Mouse (Mus musculus) lung, embryonic 16.5 days (tissue): ENCODE results near the gene Baiap2l1. TPM values are rescaled to one million over a fixed set of nuclear protein-coding genes. Genes with fewer than 3 reads are reported as not detected.

Experiments
- ATAC-seq: fragments of 200-750 bp; cut with Nextera tagmentation; 2 replicates; pipeline ENCODE4 v1.8.0; 2017; ENCODE audit warnings: low read depth, mild to moderate bottlenecking, moderate library complexity
- H3K27ac ChIP-seq: fragments of 300-500 bp; sonication (generic); 2 replicates; pipeline ENCODE4 v1.5.1; 2014; ENCODE audit warnings: mild to moderate bottlenecking, control low read depth, low read length
- H3K27me3 ChIP-seq: fragments of 300-500 bp; sonication (generic); 2 replicates; pipeline ENCODE4 v1.6.1; 2014; ENCODE audit warnings: low read depth, low read length, mixed read lengths; ENCODE audit not compliant: control insufficient read depth, insufficient read depth
- H3K36me3 ChIP-seq: fragments of 300-500 bp; sonication (generic); 2 replicates; pipeline ENCODE4 v1.6.1; 2014; ENCODE audit warnings: low read length; ENCODE audit not compliant: control insufficient read depth, insufficient read depth
- H3K4me1 ChIP-seq: fragments of 300-500 bp; sonication (generic); replicated peaks from 2 replicates; pipeline ENCODE4 v1.6.1; 2014; ENCODE audit warnings: low read length, mixed read lengths; ENCODE audit not compliant: control insufficient read depth, insufficient read depth
- H3K4me2 ChIP-seq: fragments of 300-500 bp; sonication (generic); 2 replicates; pipeline ENCODE4 v1.6.1; 2014; ENCODE audit warnings: low read depth, low read length, control low read depth
- H3K4me3 ChIP-seq: fragments of 300-500 bp; sonication (generic); 2 replicates; pipeline ENCODE4 v1.5.1; 2014; ENCODE audit warnings: mild to moderate bottlenecking, low read length, control low read depth
- H3K9ac ChIP-seq: fragments of 300-500 bp; sonication (generic); 2 replicates; pipeline ENCODE4 v1.6.1; 2014; ENCODE audit warnings: low read length, control low read depth
- H3K9me3 ChIP-seq: fragments of 300-500 bp; sonication (generic); 2 replicates; pipeline ENCODE4 v1.6.1; 2016; ENCODE audit warnings: low read length; ENCODE audit not compliant: control insufficient read depth
- WGBS: fragments of 180-500 bp; shearing (Covaris S2); extraction: QIAGEN DNeasy Blood & Tissue Kit; methylation state at CpG from one replicate; pipeline ENCODE4 v1.1.7; 2014; 5-methylcytosine and 5-hydroxymethylcytosine counted together
- polyA plus RNA-seq: library from polyadenylated mRNA; unstranded; fragments of >200 nt; fragmentation: Nextera tagmentation; extraction: Ambion mirVana; gene quantifications from 2 replicates; pipeline ENCODE4 v1.2.1, GENCODE M21; 2015

Baiap2l1 gene
- polyA plus RNA-seq, 1 experiment from 2014 or later, result 12.2 TPM

GRCm38 (mm10) chr5:144308929-144309328, 49.0 kb downstream of the Baiap2l1 start:
- no peaks in the 10 kb centered on the region for H3K27me3 ChIP-seq
- no peak for ATAC-seq
- H3K9ac ChIP-seq, result no peak overlapping the region
- no peak overlapping the region for H3K4me3 ChIP-seq
- 74% methylated on average over 4 of the region's 4 CpGs for WGBS
- no peaks in the 10 kb centered on the region for H3K9me3 ChIP-seq
- H3K4me2 ChIP-seq, result no peak overlapping the region
- no peak overlapping the region for H3K27ac ChIP-seq
- no peaks in the 10 kb centered on the region for H3K36me3 ChIP-seq
- H3K4me1 ChIP-seq, result peaks cover 8% of the 10 kb centered on the region

DNA sequence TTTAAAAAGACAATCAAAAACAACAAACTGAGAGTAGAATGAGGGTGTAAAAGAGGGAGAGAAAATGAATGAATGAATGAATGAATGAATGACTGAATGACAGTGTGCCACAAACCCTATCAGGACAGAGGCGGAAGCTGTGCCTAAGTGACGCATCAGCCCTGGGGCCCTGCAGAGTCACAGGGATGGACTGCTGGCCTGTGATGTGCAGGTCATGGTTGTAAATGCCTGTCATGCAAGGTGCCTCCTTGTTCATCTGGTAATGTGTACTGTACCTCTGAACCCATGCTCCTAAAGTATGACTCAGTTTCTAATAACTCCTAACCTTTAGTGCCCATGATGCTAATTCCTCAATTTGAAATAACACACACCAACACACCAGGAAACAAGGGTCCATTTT, 54.8 kb downstream of the Baiap2l1 start:
- no peak for ATAC-seq
- Histone ChIP-seq H3K9ac (no peak overlapping the region), H3K36me3 (no peaks in the 10 kb centered on the region), H3K9me3 (no peaks in the 10 kb centered on the region), H3K4me2 (no peak overlapping the region), H3K27ac (no peak overlapping the region), H3K27me3 (no peaks in the 10 kb centered on the region), H3K4me3 (no peak overlapping the region), H3K4me1 (no peaks in the 10 kb centered on the region)
- WGBS, result 87% methylated on average over 2 of the region's 2 CpGs

- H3K36me3 ChIP-seq, result no peaks in the 10 kb centered on the region
- no peak overlapping the region for H3K4me2 ChIP-seq
- ATAC-seq, result no peak
- no peaks in the 10 kb centered on the region for H3K27me3 ChIP-seq
- H3K27ac ChIP-seq, result no peak overlapping the region
- no peaks in the 10 kb centered on the region for H3K9me3 ChIP-seq
- no peak overlapping the region for H3K9ac ChIP-seq
- 68% methylated on average over 7 of the region's 7 CpGs for WGBS
- no peak overlapping the region for H3K4me3 ChIP-seq
- no peaks in the 10 kb centered on the region for H3K4me1 ChIP-seq
These were observed 61.8 kb downstream of the Baiap2l1 start for GRCm38 (mm10) chr5:144296090-144296604.

GRCm38 (mm10) chr5:144295357-144295756, 62.6 kb downstream of the Baiap2l1 start:
- WGBS, result 59% methylated on average over 1 of the region's 1 CpGs
- H3K27me3 ChIP-seq, result no peaks in the 10 kb centered on the region
- H3K9me3 ChIP-seq, result no peaks in the 10 kb centered on the region
- 0 out of 2 replicates have a peak, but pooled peaks have one; percentile 12 for ATAC-seq
- peaks cover under 1% of the 10 kb centered on the region; the same call in 1 of the 2 replicates for H3K4me1 ChIP-seq
- H3K4me3 ChIP-seq, result no peak overlapping the region
- H3K4me2 ChIP-seq, result no peak overlapping the region
- H3K27ac ChIP-seq, result peak overlapping the region; percentile 53
- no peak overlapping the region for H3K9ac ChIP-seq
- H3K36me3 ChIP-seq, result no peaks in the 10 kb centered on the region

DNA sequence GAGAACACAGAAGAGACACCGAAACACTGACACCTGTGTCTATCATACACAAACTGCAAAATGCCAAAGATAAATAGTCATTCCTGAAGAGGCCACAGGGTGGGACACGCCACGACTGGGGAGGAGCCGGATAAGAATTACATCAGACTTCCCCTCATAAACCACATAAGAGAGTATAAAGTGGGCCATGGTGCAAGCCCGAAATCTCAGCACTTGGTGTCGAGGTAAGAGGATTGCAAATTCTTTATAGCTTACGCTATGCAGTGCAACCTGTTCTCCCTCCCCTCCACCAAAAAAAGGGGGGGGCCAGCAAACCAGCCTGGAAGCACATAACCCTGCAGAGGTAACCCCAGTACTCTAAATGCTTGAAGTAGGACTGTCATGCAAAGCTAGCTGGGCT, 63.0 kb downstream of the Baiap2l1 start:
- 45% methylated on average over 7 of the region's 7 CpGs for WGBS
- H3K9ac ChIP-seq, result no peak overlapping the region
- no peak overlapping the region for H3K4me3 ChIP-seq
- H3K4me1 ChIP-seq, result peaks cover 5% of the 10 kb centered on the region; the same call in 1 of the 2 replicates
- H3K27me3 ChIP-seq, result no peaks in the 10 kb centered on the region
- H3K36me3 ChIP-seq, result no peaks in the 10 kb centered on the region
- 0 out of 2 replicates have a peak overlapping the region, but pooled peaks have one; percentile 8 for H3K4me2 ChIP-seq
- H3K9me3 ChIP-seq, result no peaks in the 10 kb centered on the region
- ATAC-seq, result peak; percentile 93
- H3K27ac ChIP-seq, result peak overlapping the region; percentile 58

DNA sequence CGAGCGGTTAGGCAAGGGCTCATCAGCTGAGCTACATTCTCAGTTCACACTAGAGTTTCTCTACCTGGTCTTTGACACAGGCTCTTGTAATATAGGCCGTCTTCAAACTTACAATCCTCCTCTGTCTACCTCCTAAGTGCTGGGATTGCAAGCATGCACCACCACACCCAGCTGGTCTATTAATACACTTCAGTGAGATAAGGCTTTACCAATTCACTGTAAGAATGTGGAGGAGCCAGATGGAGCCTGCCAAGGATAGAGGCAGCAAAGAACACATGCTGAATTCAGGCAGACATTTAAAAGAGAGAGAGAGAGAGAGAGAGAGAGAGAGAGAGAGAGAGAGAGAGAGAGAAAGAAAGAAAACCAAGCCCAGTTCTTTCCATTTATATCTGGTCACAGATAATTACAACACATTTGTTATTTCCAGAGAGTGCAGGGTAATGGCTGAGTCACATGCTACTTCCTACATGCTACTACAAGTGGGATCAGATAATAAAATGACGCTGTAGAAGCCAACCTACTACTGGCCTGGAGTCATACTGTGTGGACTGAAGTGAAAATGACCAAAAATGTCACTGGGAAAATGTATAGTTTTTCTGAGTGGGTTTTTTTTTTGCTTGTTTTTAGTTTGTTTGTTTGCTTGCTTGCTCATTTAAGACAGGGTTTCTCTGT, 68.0 kb downstream of the Baiap2l1 start:
- Histone ChIP-seq H3K4me1 (peaks cover 5% of the 10 kb centered on the region; the same call in 1 of the 2 replicates), H3K36me3 (no peaks in the 10 kb centered on the region), H3K9ac (no peak overlapping the region), H3K27me3 (no peaks in the 10 kb centered on the region), H3K4me2 (no peak overlapping the region), H3K27ac (peak overlapping the region; percentile 37), H3K4me3 (no peak overlapping the region), H3K9me3 (no peaks in the 10 kb centered on the region)
- WGBS, result 47% methylated on average over 4 of the region's 4 CpGs
- peak; percentile 87 for ATAC-seq

GRCm38 (mm10) chr5:144288391-144288790, 69.5 kb downstream of the Baiap2l1 start:
- Histone ChIP-seq H3K27ac (no peak overlapping the region), H3K4me2 (no peak overlapping the region)
- no peak for ATAC-seq

GRCm38 (mm10) chr5:144287267-144287820, 70.6 kb downstream of the Baiap2l1 start:
- no peak overlapping the region for H3K4me2 ChIP-seq
- no peaks in the 10 kb centered on the region for H3K9me3 ChIP-seq
- 71% methylated on average over 3 of the region's 3 CpGs for WGBS
- ATAC-seq, result no peak
- no peaks in the 10 kb centered on the region for H3K36me3 ChIP-seq
- no peak overlapping the region for H3K4me3 ChIP-seq
- no peak overlapping the region for H3K9ac ChIP-seq
- H3K27ac ChIP-seq, result no peak overlapping the region
- H3K27me3 ChIP-seq, result no peaks in the 10 kb centered on the region
- H3K4me1 ChIP-seq, result peaks cover 5% of the 10 kb centered on the region; the same call in 1 of the 2 replicates

More at GRCm38 (mm10) chr5:144288391-144288790, 69.5 kb downstream of the Baiap2l1 start:
- Histone ChIP-seq H3K4me1 (peaks cover 5% of the 10 kb centered on the region; the same call in 1 of the 2 replicates), H3K9ac (no peak overlapping the region), H3K9me3 (no peaks in the 10 kb centered on the region), H3K4me3 (no peak overlapping the region), H3K27me3 (no peaks in the 10 kb centered on the region), H3K36me3 (no peaks in the 10 kb centered on the region)
- 82% methylated on average over 9 of the region's 9 CpGs for whole genome bisulfite sequencing

DNA sequence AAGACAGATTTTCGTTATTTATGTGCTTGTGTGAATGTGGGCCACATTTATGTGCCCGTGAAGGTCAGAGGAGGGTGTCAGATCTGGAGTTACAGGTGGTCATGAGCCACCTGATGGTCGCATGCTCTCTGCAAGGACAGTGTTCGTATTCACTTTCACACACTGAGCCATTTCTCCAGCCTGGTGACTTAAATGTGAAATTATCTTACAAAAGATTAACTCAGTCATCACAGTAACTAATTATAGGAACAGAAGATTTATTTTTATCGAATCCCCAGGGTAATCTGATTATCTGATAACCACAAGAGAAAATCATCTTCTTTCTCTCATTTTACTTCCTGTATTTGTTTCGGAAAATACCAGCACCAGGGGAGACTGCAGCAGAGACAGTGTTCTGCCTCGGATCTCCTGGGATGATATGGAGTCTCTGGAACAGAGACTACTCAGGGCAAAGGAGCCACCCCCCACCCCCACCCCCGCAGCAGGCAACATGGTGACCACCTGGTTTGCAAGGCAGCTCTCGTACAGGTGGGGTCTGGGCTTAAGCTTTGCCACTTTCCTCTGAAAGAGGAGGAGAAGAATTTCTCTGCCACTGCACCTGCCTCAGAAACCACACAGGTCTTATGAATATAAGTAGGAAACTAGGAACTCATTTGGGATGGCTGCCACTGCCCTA, 71.2 kb downstream of the Baiap2l1 start:
- Histone ChIP-seq H3K27ac (no peak overlapping the region), H3K9ac (no peak overlapping the region), H3K36me3 (no peaks in the 10 kb centered on the region), H3K4me1 (peaks cover 5% of the 10 kb centered on the region; the same call in 1 of the 2 replicates), H3K27me3 (no peaks in the 10 kb centered on the region), H3K4me3 (no peak overlapping the region), H3K4me2 (no peak overlapping the region), H3K9me3 (no peaks in the 10 kb centered on the region)
- WGBS, result 75% methylated on average over 9 of the region's 9 CpGs
- no peak for ATAC-seq
